Mouse (Mus musculus) C2C12 (cell line): ENCODE results near the gene Tarbp2.

Experiments used
- CTCF ChIP-seq: IDR thresholded peaks from one replicate; pipeline ENCODE4 v1.5.1; 2011; ENCODE audit not compliant: control insufficient read depth, insufficient read depth, insufficient read length
- USF1 ChIP-seq: IDR thresholded peaks from one replicate; pipeline ENCODE4 v1.6.1; 2011; ENCODE audit warnings: low read depth, mild to moderate bottlenecking, control low read depth, moderate library complexity

- TF ChIP-seq USF1 (no peak), CTCF (no peak)
Measured at GRCm38 (mm10) chr15:102572081-102572480, 54.1 kb downstream of the Tarbp2 start.
